Mouse (Mus musculus): Measurements from ENCODE around the gene Sec14l1.

GRCm38 (mm10) chr11:117130888-117131287 is 15.9 kb downstream of the Sec14l1 start:
- TF ChIP-seq POLR2A (IDR thresholded peaks at IDR 0.05; ENCODE audit: extremely low read depth, insufficient read depth, low read length) (no peak), CTCF (IDR thresholded peaks at IDR 0.05; ENCODE audit: extremely low read depth, insufficient read depth, low read length) (no peak)
